Mouse (Mus musculus): ENCODE measurements around the gene Spata7. TPM values are rescaled to one million over a fixed set of nuclear protein-coding genes. Genes with fewer than 3 reads are reported as not detected.
"Not testable (repeated sequence)": the region's sequence is repeated elsewhere in the genome, so short reads cannot be mapped to it uniquely, and the experiment has no call there.

The Spata7 gene
- 8.7 and 21.2 TPM in 2 replicates for total RNA-seq (2014; fragmentation: Nextera tagmentation)
- 8.5 and 14.3 TPM in 2 replicates for total RNA-seq (2017)

- peak; percentile 99 for ATAC-seq (replicated peaks; ENCODE audit: low FRiP score, low TSS enrichment, poor library complexity, severe bottlenecking)
Observed at GRCm38 (mm10) chr12:98627392-98628259, at the start of gene Spata7. Gene Spata7, plus strand, starts transcription at chr12:98628157.

GRCm38 (mm10) chr12:98585302-98585701 lies 42.7 kb upstream of the Spata7 start:
- ATAC-seq (replicated peaks; ENCODE audit: low FRiP score, low TSS enrichment, poor library complexity, severe bottlenecking), result no peak

- no peak for ATAC-seq (replicated peaks; ENCODE audit: low FRiP score, low TSS enrichment, poor library complexity, severe bottlenecking)
Observed at GRCm38 (mm10) chr12:98588573-98588972, 39.4 kb upstream of the Spata7 start.

DNA sequence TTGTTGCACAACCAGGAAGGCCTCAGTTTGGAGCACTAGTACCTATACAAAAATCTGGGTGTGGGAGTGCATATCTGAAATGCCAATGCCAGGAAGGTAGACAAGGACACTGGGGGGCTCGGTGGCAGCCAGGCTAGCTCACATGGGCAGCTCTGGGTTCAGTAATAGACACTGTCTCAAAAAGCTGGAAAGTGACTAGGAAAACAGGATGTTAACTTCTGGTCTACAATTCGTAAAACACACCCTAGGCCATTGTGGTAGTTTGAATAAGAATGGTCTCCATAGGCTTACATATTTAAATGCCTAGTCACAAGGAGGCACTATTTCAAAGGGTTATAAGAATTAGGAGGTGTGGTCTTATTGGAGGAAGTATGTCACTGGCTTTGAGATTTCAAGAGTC lies 36.9 kb upstream of the Spata7 start:
- no peak for ATAC-seq (replicated peaks; ENCODE audit: low FRiP score, low TSS enrichment, poor library complexity, severe bottlenecking)

- ATAC-seq (replicated peaks; ENCODE audit: low FRiP score, low TSS enrichment, poor library complexity, severe bottlenecking), result no peak
Observed at GRCm38 (mm10) chr12:98600861-98601260, 27.1 kb upstream of the Spata7 start.

DNA sequence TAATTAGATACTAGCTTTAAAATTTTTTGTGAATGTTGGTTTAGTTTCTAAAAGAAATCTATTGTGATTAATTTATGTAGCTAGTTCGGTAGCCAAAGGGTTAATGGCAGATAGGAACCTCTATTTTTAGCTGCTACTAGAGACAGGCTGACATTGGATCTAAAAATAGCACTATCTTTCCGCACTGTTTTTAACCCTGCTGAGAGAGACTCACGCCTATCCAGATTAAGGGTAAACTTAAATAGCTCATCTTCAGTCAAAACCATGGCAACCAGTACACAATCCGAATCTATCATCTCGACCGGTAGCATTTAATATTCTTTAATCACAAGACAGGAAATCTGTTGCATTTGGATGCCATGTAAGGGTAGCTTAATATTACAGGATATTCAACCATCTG lies 25.8 kb upstream of the Spata7 start:
- ATAC-seq (replicated peaks; ENCODE audit: low FRiP score, low TSS enrichment, poor library complexity, severe bottlenecking), result no peak

- no peak for ATAC-seq (replicated peaks; ENCODE audit: low FRiP score, low TSS enrichment, poor library complexity, severe bottlenecking)
Observed at GRCm38 (mm10) chr12:98605264-98605663, 22.7 kb upstream of the Spata7 start.

GRCm38 (mm10) chr12:98606595-98607290 lies 21.2 kb upstream of the Spata7 start:
- ATAC-seq (replicated peaks; ENCODE audit: low FRiP score, low TSS enrichment, poor library complexity, severe bottlenecking), result no peak

GRCm38 (mm10) chr12:98610341-98610740 lies 17.6 kb upstream of the Spata7 start:
- no peak for ATAC-seq (replicated peaks; ENCODE audit: low FRiP score, low TSS enrichment, poor library complexity, severe bottlenecking)

DNA sequence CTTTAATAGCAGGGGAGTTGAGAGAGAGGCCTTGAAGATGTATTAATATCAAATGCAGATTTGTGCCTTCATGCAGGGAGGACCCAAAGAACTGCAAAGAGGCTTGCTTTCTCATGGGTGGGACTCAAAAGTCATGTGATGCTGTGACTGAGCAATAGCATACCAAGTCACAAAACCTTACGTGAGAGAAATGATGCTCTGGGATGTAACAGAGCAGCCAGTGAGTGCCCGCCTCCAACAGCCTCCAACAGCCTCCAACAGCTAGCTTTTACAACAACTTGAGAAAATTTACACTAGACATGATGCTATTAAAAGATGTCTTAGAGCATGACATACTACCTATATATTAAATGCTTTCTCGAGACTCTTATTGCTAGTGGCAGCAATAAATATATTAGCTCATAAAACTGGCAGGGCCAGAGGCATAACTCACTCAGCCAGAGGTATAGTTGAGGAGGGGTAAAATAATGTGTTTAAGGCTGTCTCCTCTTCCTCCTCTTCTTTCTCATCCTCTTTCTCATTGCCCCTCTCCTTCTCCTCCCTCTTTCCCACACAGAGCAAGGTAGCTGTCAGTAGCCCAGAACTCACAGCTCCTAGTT lies 12.9 kb upstream of the Spata7 start:
- ATAC-seq (replicated peaks; ENCODE audit: low FRiP score, low TSS enrichment, poor library complexity, severe bottlenecking), result no peak

GRCm38 (mm10) chr12:98615746-98616145 lies 12.2 kb upstream of the Spata7 start:
- ATAC-seq (replicated peaks; ENCODE audit: low FRiP score, low TSS enrichment, poor library complexity, severe bottlenecking), result no peak

- no peak for ATAC-seq (replicated peaks; ENCODE audit: low FRiP score, low TSS enrichment, poor library complexity, severe bottlenecking)
Observed at GRCm38 (mm10) chr12:98619496-98619895, 8.5 kb upstream of the Spata7 start.

GRCm38 (mm10) chr12:98620922-98621321 lies 7.0 kb upstream of the Spata7 start:
- not testable (repeated sequence) for ATAC-seq (replicated peaks; ENCODE audit: low FRiP score, low TSS enrichment, poor library complexity, severe bottlenecking)

DNA sequence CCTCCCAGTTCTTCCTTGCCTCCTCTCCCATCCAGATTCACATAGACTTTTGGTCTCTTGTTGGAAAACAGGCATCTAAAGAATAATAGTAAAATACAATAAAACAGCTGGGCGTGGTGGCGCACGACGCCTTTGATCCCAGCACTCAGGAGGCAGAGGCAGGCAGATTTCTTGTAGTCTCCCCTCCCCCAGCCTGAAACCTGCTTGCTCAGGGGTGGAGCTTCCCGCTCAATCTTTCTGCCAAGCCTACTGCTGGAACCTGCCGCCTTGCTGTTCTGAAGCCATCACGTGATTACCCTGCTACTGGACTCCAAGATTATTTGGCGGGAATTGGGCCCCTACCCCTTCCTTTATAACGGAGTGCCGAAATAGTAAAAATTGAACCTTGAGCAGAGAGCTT lies 4.7 kb upstream of the Spata7 start:
- ATAC-seq (replicated peaks; ENCODE audit: low FRiP score, low TSS enrichment, poor library complexity, severe bottlenecking), result not testable (repeated sequence)

GRCm38 (mm10) chr12:98628260-98628970 lies 458 bp downstream of the Spata7 start:
- ATAC-seq (replicated peaks; ENCODE audit: low FRiP score, low TSS enrichment, poor library complexity, severe bottlenecking), result peak; percentile 86

- ATAC-seq (replicated peaks; ENCODE audit: low FRiP score, low TSS enrichment, poor library complexity, severe bottlenecking), result no peak
Observed at GRCm38 (mm10) chr12:98644852-98645251, 16.9 kb downstream of the Spata7 start.

DNA sequence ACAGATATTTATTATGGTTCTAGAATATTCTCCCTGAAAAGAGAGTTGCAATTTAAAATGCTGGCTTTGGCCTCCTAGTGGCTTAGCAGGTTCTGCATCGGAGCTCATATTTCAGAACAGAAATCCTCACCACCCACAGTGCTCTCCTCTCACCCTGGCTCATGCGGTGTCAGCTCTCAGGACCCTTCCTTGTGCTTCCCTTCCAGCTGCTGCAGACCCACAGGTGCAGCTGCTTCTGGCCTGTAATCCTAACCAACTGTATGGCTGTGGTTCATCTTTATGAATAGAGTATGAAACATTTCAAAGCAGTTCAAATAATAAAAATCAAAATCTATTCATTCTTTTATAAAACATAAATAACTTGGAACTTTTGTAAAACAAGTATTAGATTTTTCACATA lies 28.9 kb downstream of the Spata7 start:
- ATAC-seq (replicated peaks; ENCODE audit: low FRiP score, low TSS enrichment, poor library complexity, severe bottlenecking), result no peak

DNA sequence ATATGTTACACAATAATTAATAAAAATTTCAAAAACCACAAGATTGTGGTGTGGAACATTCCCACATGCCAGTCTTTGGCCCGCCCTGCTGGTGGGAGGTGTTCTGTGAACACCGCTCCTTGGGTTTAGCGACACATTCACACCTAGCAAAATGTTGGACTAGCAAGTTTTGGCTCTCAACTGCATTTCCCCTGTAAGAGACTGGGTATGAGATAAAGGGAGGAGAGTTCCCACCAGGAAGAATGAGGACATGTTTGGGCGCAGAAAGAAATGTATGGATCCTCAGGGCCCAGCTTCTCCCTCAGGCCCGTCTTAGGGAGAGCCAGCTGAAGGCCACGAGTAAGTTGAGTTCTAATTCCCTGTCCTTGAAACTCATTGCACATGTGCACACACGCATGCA lies 34.7 kb downstream of the Spata7 start:
- ATAC-seq (replicated peaks; ENCODE audit: low FRiP score, low TSS enrichment, poor library complexity, severe bottlenecking), result no peak

DNA sequence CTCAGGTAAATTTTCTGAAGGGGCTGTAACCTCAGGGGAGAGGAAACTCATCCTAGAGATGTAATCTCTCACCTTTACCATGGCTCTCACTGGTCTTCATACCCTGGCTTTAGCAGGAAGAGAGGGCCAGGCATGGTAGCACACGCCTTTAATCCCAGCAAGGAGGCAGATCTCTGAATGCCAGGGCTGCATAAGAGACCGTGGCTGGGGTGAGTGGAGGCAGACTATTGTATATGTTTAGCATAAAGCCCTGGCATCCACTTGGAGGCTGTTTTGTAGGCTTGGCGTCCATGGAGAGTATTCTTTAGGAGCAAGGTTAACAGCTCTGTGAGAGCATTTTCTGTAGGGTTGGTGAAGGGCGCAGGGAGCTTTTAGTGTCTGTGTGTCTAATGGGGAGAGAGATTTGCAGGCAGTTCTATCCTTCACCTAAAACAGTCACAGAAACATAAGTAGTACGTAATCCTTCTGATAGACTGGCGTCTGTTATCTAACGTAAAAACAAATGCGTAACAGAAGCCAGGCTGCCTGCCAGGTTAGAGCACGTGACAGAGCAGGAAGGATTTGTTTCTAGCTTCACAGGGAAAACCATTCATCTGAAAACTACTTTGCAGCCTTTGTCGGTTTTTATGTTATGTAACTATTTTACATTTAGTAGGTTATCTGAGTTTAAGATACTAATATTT lies 40.3 kb downstream of the Spata7 start:
- ATAC-seq (replicated peaks; ENCODE audit: low FRiP score, low TSS enrichment, poor library complexity, severe bottlenecking), result peak; percentile 92
